Mouse (Mus musculus) embryo, embryonic 10.5 days (tissue): Measurements from ENCODE around the gene Wasf1.

Source experiments
- DNase-seq: peaks from one replicate; pipeline ENCODE4 v3.0.0-alpha.2; 2015; ENCODE audit warnings: low spot score

The Wasf1 gene

GRCm38 (mm10) chr10:40983761-40984160 lies 100.5 kb downstream of the Wasf1 start:
- no peak for DNase-seq

GRCm38 (mm10) chr10:40984600-40984999 lies 101.3 kb downstream of the Wasf1 start:
- no peak for DNase-seq

- DNase-seq, result no peak
These were observed 102.1 kb downstream of the Wasf1 start for GRCm38 (mm10) chr10:40985350-40985749.
